Mouse (Mus musculus) heart, adult 2 months (tissue): ENCODE data around the gene Nmur2.

Source experiments
- CTCF ChIP-seq: fragments of 200-600 bp; IDR thresholded peaks from 2 replicates; pipeline ENCODE4 v1.8.1; 2022; ENCODE audit warnings: antibody characterized with exemption, mild to moderate bottlenecking, moderate library complexity
- EP300 ChIP-seq: fragments of 200-500 bp; IDR thresholded peaks from 2 replicates; pipeline ENCODE4 v1.6.1; 2011; ENCODE audit warnings: low read depth, low read length, control low read depth; ENCODE audit not compliant: insufficient read depth
- POLR2A ChIP-seq: fragments of 200-500 bp; IDR thresholded peaks from 2 replicates; pipeline ENCODE4 v1.6.1; 2011; ENCODE audit warnings: mild to moderate bottlenecking, low read depth, low read length, control low read depth; ENCODE audit not compliant: insufficient read depth

- TF ChIP-seq CTCF (no peak), EP300 (no peak), POLR2A (no peak)
Measured at GRCm38 (mm10) chr11:56064575-56064974, 23.8 kb upstream of the Nmur2 start.
